Mouse (Mus musculus) stomach, postnatal 0 days (tissue): ENCODE measurements around the gene Tenm4. TPM values are rescaled to one million over a fixed set of nuclear protein-coding genes. Genes with fewer than 3 reads are reported as not detected.

ENCODE experiments used
- ATAC-seq: fragments of 200-750 bp; cut with Nextera tagmentation; 2 replicates; pipeline ENCODE4 v1.8.0; 2017; ENCODE audit not compliant: low FRiP score, low TSS enrichment
- DNase-seq: peaks from one replicate; pipeline ENCODE4 v3.0.0-alpha.2; 2016; ENCODE audit warnings: low spot score
- H3K27ac ChIP-seq: fragments of 300-500 bp; sonication (generic); replicated peaks from 2 replicates; pipeline ENCODE4 v1.5.1; 2014; ENCODE audit warnings: mild to moderate bottlenecking, control low read depth
- H3K27me3 ChIP-seq: fragments of 300-500 bp; sonication (generic); 2 replicates; pipeline ENCODE4 v1.6.1; 2014; ENCODE audit warnings: low read length; ENCODE audit not compliant: control insufficient read depth, insufficient read depth
- H3K36me3 ChIP-seq: fragments of 300-500 bp; sonication (generic); 2 replicates; pipeline ENCODE4 v1.6.1; 2014; ENCODE audit warnings: low read length, mixed read lengths; ENCODE audit not compliant: control insufficient read depth, insufficient read depth
- H3K4me1 ChIP-seq: fragments of 300-500 bp; sonication (generic); replicated peaks from 2 replicates; pipeline ENCODE4 v1.6.1; 2014; ENCODE audit warnings: antibody characterized with exemption; ENCODE audit not compliant: control insufficient read depth, insufficient read depth
- H3K4me2 ChIP-seq: fragments of 300-500 bp; sonication (generic); replicated peaks from 2 replicates; pipeline ENCODE4 v1.6.1; 2014; ENCODE audit warnings: low read depth, mild to moderate bottlenecking, control low read depth, moderate library complexity
- H3K4me3 ChIP-seq: fragments of 300-500 bp; sonication (generic); 2 replicates; pipeline ENCODE4 v1.5.1; 2014; ENCODE audit warnings: low read depth, low read length, control low read depth
- H3K9ac ChIP-seq: fragments of 300-500 bp; sonication (generic); 2 replicates; pipeline ENCODE4 v1.6.1; 2014; ENCODE audit warnings: mild to moderate bottlenecking, low read length, control low read depth, mixed read lengths
- H3K9me3 ChIP-seq: fragments of 300-500 bp; sonication (generic); 2 replicates; pipeline ENCODE4 v1.6.1; 2016; ENCODE audit warnings: low read length; ENCODE audit not compliant: control insufficient read depth
- CTCF ChIP-seq: IDR thresholded peaks from 2 replicates; pipeline ENCODE4 v1.5.1; 2016; ENCODE audit warnings: antibody characterized with exemption, low read depth, mild to moderate bottlenecking, moderate library complexity
- EP300 ChIP-seq: optimal IDR thresholded peaks from 2 replicates; pipeline ENCODE3; 2016; ENCODE audit warnings: antibody characterized with exemption
- WGBS: fragments of 180-500 bp; shearing (Covaris S2); extraction: QIAGEN DNeasy Blood & Tissue Kit; methylation state at CpG from one replicate; pipeline ENCODE4 v1.1.7; 2014; 5-methylcytosine and 5-hydroxymethylcytosine counted together
- microRNA counts: library from miRNA; unstranded; fragments of <30 nt; microRNA quantifications from one replicate; lab custom pipeline; 2015
- microRNA-seq: library from miRNA; unstranded; fragments of <30 nt; microRNA quantifications from one replicate; pipeline ENCODE4, GENCODE M21; 2016
- polyA plus RNA-seq: library from polyadenylated mRNA; unstranded; fragments of >200 nt; fragmentation: Nextera tagmentation; extraction: Ambion mirVana; gene quantifications from 2 replicates; pipeline ENCODE4 v1.2.1, GENCODE M21; 2015

Tenm4 gene
- polyA plus RNA-seq, 1 experiment from 2014 or later, result 7.2 TPM

DNA sequence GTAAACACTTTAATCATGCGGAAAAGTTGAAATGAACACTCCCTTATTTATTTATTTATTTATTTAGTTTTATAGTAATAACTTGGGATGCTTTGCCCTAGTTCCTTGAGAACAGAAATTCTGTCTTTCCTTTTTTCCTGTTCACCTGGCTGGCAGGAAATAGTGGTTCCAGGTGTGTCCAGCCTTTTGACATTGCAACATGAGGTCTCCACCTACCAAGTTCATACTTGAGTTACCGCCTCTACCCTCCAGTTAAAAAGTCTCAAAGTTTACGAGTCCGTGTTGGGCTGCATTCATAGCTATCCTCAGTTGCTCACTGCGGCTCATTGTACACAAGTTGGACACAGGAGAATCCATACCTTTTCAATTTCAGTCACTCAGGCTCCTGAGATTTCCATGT lies 781.0 kb downstream of the Tenm4 start:
- TF ChIP-seq CTCF (no peak), EP300 (no peak)
- ATAC-seq, result no peak
- 24% methylated on average over 5 of the region's 5 CpGs for WGBS
- H3K9me3 ChIP-seq, result no peaks in the 10 kb centered on the region
- H3K27me3 ChIP-seq, result no peaks in the 10 kb centered on the region
- H3K27ac ChIP-seq, result peak overlapping the region; percentile 93; the same call in 1 of the 2 replicates
- H3K36me3 ChIP-seq, result no peaks in the 10 kb centered on the region
- peak overlapping the region; percentile 87 for H3K9ac ChIP-seq
- H3K4me3 ChIP-seq, result peak overlapping the region; percentile 89
- no peak for DNase-seq
- H3K4me2 ChIP-seq, result peak overlapping the region; percentile 92
- no peaks in the 10 kb centered on the region; the same call in 1 of the 2 replicates for H3K4me1 ChIP-seq

GRCm38 (mm10) chr7:96959168-96959567 lies 788.1 kb downstream of the Tenm4 start:
- no peak for TF ChIP-seq CTCF
- TF ChIP-seq EP300, result no peak
- Histone ChIP-seq H3K4me2 (no peak overlapping the region), H3K27me3 (no peaks in the 10 kb centered on the region), H3K4me3 (no peak overlapping the region), H3K4me1 (no peaks in the 10 kb centered on the region), H3K9ac (no peak overlapping the region), H3K27ac (no peak overlapping the region), H3K9me3 (no peaks in the 10 kb centered on the region), H3K36me3 (peaks cover 5% of the 10 kb centered on the region; the same call in 1 of the 2 replicates)
- 86% methylated on average over 5 of the region's 5 CpGs for WGBS
- ATAC-seq (no peak), DNase-seq (no peak)

MicroRNAs within 50 kb of the gene (microRNA counts, 519-probe panel; counts per million panel counts)
- 2,868 counts per million, percentile 8 among the panel's probes with 10 or more counts for microRNA mmu-miR-708 (lab: Ali Mortazavi, UCI)

Small RNA genes lying within 50 kb of the gene (microRNA-seq; reads per million reads assigned to microRNA genes)
- gene Mir6394 (not detected), gene Mir708 (1,465 reads per million, percentile 75 among the genes with 10 or more reads in this experiment)
